Mouse (Mus musculus) embryonic stem cell, embryonic (primary cell): ENCODE results near the gene Ptpn6.

ENCODE experiments used
- CTCF ChIA-PET, 4 experiments: fragments of 300-600 bp in 2 of 4; fragments of 350-600 bp in 2 of 4; sonication (Branson Sonifier 250); formaldehyde crosslinking; loops; one replicate each; lab custom pipeline; 2022; ENCODE audit warnings: inconsistent platforms in 2 of 4; lab: Charles Lee
- POLR2A ChIA-PET, 4 experiments: fragments of 300-600 bp in 2 of 4; fragments of 350-600 bp in 2 of 4; sonication (Branson Sonifier 250); formaldehyde crosslinking; loops; one replicate each; lab custom pipeline; 2022; ENCODE audit warnings: antibody characterized with exemption in 4 of 4, inconsistent platforms in 1 of 4; lab: Charles Lee

Gene Ptpn6

GRCm38 (mm10) chr6:124728621-124729020 lies 9.9 kb downstream of the Ptpn6 start:
- POLR2A ChIA-PET: interaction anchor here (0.6 to 23.3 kb wide), 14 partner anchors 9 to 77 kb away, joined by 3 to 686 read pairs (median 7); partner anchors contain the start of genes Grcc10 (in 4 of the 4), Emg1 (in 3 of the 4), Phb2 (in 3 of the 4) and Ptpn6 (in 2 of the 4)
- CTCF ChIA-PET: interaction anchor here in 3 of 4 experiments (0.6 to 1.7 kb wide), 3 partner anchors 12 to 76 kb away, joined by 3 to 5 read pairs (median 3); no protein-coding TSS in a partner anchor

DNA sequence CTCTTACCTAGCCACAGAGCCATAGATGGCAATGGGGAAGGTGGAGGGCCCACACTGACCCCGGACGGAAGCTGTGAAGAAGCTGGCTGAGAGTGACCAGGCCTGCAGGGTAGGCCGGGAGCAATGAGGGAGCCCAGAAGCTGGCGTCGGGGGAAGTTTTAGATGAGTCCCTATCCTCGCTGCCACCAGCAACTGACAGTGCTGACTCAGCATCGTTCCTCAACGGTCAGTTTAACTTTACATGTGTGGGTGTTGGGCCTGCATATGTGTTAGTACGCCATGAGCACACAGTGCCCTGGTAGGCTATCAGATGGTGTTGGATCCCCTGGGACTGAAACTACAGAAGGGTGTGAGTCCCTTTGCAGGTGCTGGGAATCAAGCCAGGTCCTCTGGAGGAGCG lies 14.0 kb downstream of the Ptpn6 start:
- CTCF ChIA-PET: interaction anchor here in 2 of 4 experiments (0.6 kb wide), 2 partner anchors 62 to 350 kb away, joined by 3 to 4 read pairs; no protein-coding TSS in a partner anchor
- POLR2A ChIA-PET: interaction anchor here in 3 of 4 experiments (0.6 to 3.0 kb wide), 11 partner anchors 8 to 438 kb away, joined by 3 to 17 read pairs (median 3); partner anchors contain the start of genes Grcc10 (in 3 of the 3), Emg1 (in 1 of the 3) and Phb2 (in 1 of the 3)

DNA sequence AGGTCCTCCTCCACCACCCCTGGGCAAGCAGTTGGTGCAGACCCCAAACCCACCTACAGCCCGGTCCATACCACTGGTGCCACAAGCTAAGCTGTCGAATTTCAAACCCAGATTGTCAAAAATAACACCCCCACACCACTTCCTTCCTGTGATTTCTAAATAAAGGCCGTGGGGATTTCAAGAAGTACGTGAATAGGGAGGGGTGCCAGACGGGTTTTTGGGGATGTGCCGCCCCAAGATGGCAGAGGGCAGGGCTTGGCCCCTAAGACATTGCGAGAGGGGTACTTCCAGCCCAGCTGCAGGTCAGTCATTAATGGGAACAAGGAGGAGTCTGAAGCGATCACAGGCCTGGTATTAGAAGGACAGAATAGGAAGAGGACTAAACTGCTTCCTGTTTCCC lies 15.0 kb downstream of the Ptpn6 start:
- CTCF ChIA-PET: interaction anchor here in 1 of 4 experiments (0.6 kb wide), 1 partner anchor 21 kb away, joined by 3 read pairs; no protein-coding TSS in a partner anchor
- POLR2A ChIA-PET: interaction anchor here in 3 of 4 experiments (1.0 to 3.0 kb wide), 4 partner anchors 16 to 18 kb away, joined by 3 to 17 read pairs (median 10); partner anchors contain the start of gene Grcc10 (in 3 of the 3)

DNA sequence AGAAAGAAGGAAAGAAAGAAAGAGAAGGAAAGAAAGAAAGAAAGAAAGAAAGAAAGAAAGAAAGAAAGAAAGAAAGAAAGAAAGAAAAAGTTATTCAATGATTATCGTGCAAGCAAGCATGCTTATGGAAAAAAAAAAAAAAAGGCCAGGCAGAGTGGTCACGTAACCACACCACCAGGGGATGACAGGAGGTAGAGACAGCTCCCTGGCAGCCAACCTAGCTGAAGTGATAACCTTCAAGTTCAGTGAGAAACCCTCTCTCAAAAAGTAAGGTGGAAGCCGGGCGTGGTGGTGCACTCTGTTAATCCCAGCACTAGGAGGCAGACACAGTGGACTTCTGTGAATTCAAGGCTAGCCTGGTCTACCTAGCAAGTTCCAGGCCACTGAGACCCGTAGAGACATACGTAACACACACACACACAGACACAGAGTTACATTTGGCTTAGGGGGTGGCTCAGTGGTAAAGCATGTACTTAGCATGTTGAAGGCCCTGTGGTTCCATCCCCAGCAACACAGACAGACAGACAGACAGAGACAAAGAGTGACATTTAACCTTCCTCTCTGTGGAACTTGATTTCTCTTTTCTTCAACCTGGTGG lies 15.5 kb downstream of the Ptpn6 start:
- POLR2A ChIA-PET: interaction anchor here in 2 of 4 experiments (0.6 to 3.0 kb wide), 5 partner anchors 17 to 168 kb away, joined by 4 to 17 read pairs (median 7); partner anchors contain the start of gene Grcc10 (in 1 of the 2)
- CTCF ChIA-PET: interaction anchor here in 2 of 4 experiments (0.6 kb wide), 2 partner anchors 20 to 55 kb away, joined by 3 read pairs; no protein-coding TSS in a partner anchor

- ChIA-PET POLR2A (interaction anchor here in 3 of 4 experiments (0.9 to 24.9 kb wide), 5 partner anchors 9 to 24 kb away, joined by 3 to 686 read pairs (median 7); partner anchors contain the start of genes Grcc10 (in 3 of the 3), Ptpn6 (in 2 of the 3), Emg1 (in 1 of the 3) and Phb2 (in 1 of the 3)), CTCF (no interaction called here)
Observed at GRCm38 (mm10) chr6:124720904-124721303, 17.6 kb downstream of the Ptpn6 start.

- ChIA-PET POLR2A (interaction anchor here (0.6 to 24.9 kb wide), 40 partner anchors 10 to 714 kb away, joined by 3 to 686 read pairs (median 4); partner anchors contain the start of genes Grcc10 (in 4 of the 4), Ptpn6 (in 3 of the 4), Atn1 (in 1 of the 4) and Cdca3 (in 1 of the 4)), CTCF (interaction anchor here (0.6 to 1.7 kb wide), 15 partner anchors 13 to 362 kb away, joined by 3 to 8 read pairs (median 4); partner anchors contain the start of genes C1rl (in 1 of the 4) and Ptpn6 (in 1 of the 4))
Observed at GRCm38 (mm10) chr6:124719354-124719978, 19.0 kb downstream of the Ptpn6 start.

- ChIA-PET POLR2A (interaction anchor here (0.6 to 24.9 kb wide), 24 partner anchors 13 to 509 kb away, joined by 3 to 686 read pairs (median 5); partner anchors contain the start of genes Grcc10 (in 4 of the 4), Ptpn6 (in 3 of the 4), Atn1 (in 1 of the 4) and Cdca3 (in 1 of the 4)), CTCF (interaction anchor here (0.6 to 1.7 kb wide), 12 partner anchors 14 to 363 kb away, joined by 3 to 8 read pairs (median 4); partner anchors contain the start of genes C1rl (in 1 of the 4) and Ptpn6 (in 1 of the 4))
Observed at GRCm38 (mm10) chr6:124718703-124719102, 19.8 kb downstream of the Ptpn6 start.

DNA sequence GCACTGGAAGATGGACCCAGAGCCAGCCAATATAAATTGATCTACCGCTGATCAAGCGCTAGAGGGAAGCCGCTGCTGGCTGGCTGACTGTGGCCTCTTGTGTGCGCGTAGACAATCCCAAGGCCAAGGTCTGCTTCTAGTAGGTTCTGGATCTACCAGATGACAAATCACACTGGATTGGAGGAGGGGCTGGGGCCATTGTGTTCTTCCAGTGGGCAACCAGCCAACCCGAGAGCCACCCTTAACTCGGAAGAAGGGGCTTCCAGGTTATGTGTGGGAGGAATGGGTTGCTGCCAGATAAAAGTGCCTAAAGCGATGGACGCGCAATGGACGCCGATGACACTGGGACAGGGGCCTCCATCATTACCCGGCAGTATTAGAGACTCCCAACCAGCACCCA lies 20.5 kb downstream of the Ptpn6 start:
- POLR2A ChIA-PET: interaction anchor here (0.6 to 24.9 kb wide), 31 partner anchors 8 to 395 kb away, joined by 3 to 686 read pairs (median 6); partner anchors contain the start of genes Grcc10 (in 4 of the 4), Ptpn6 (in 3 of the 4), Lpcat3 (in 2 of the 4) and Cdca3 (in 1 of the 4)
- CTCF ChIA-PET: interaction anchor here in 3 of 4 experiments (1.1 to 2.8 kb wide), 9 partner anchors 15 to 269 kb away, joined by 3 to 12 read pairs (median 4); partner anchors contain the start of genes Gm45234 (in 1 of the 3), Grcc10 (in 1 of the 3), Mlf2 (in 1 of the 3) and Ptpn6 (in 1 of the 3)

- CTCF ChIA-PET: interaction anchor here (0.6 to 2.8 kb wide), 48 partner anchors 12 to 367 kb away, joined by 3 to 12 read pairs (median 4); partner anchors contain the start of genes Ptpn6 (in 3 of the 4), Grcc10 (in 2 of the 4), Mlf2 (in 2 of the 4) and Gm45234 (in 1 of the 4)
- POLR2A ChIA-PET: interaction anchor here (0.7 to 24.9 kb wide), 55 partner anchors 8 to 475 kb away, joined by 3 to 686 read pairs (median 4); partner anchors contain the start of genes Grcc10 (in 4 of the 4), Ptpn6 (in 4 of the 4), Lpcat3 (in 2 of the 4) and Atn1 (in 1 of the 4)
Observed at GRCm38 (mm10) chr6:124716864-124717490, 21.5 kb downstream of the Ptpn6 start.

- CTCF ChIA-PET: interaction anchor here in 2 of 4 experiments (1.2 to 1.9 kb wide), 3 partner anchors 10 to 28 kb away, joined by 3 to 20 read pairs (median 6); partner anchors contain the start of gene Grcc10 (in 1 of the 2)
- POLR2A ChIA-PET: interaction anchor here in 3 of 4 experiments (0.6 to 24.9 kb wide), 35 partner anchors 10 to 477 kb away, joined by 3 to 686 read pairs (median 7); partner anchors contain the start of genes Atn1 (in 3 of the 3), Grcc10 (in 3 of the 3), Ptpn6 (in 3 of the 3) and Cdca3 (in 2 of the 3)
Observed at GRCm38 (mm10) chr6:124712918-124713317, 25.6 kb downstream of the Ptpn6 start.

GRCm38 (mm10) chr6:124711824-124712782 lies 26.4 kb downstream of the Ptpn6 start, which contains the start of the genes Emg1 and Phb2:
Gene Emg1 (minus strand): TSS chr6:124712178.
Gene Phb2 (plus strand): TSS chr6:124712336.
- ChIA-PET CTCF (interaction anchor here (0.6 to 1.9 kb wide), 17 partner anchors 9 to 219 kb away, joined by 3 to 20 read pairs (median 4); partner anchors contain the start of genes Grcc10 (in 1 of the 4), Mlf2 (in 1 of the 4) and Ptpn6 (in 1 of the 4)), POLR2A (interaction anchor here (0.5 to 24.9 kb wide), 96 partner anchors 8 to 1907 kb away, joined by 3 to 686 read pairs (median 4); partner anchors contain the start of genes Grcc10 (in 4 of the 4), Atn1 (in 3 of the 4), Ptpn6 (in 3 of the 4) and Zfp384 (in 3 of the 4))

DNA sequence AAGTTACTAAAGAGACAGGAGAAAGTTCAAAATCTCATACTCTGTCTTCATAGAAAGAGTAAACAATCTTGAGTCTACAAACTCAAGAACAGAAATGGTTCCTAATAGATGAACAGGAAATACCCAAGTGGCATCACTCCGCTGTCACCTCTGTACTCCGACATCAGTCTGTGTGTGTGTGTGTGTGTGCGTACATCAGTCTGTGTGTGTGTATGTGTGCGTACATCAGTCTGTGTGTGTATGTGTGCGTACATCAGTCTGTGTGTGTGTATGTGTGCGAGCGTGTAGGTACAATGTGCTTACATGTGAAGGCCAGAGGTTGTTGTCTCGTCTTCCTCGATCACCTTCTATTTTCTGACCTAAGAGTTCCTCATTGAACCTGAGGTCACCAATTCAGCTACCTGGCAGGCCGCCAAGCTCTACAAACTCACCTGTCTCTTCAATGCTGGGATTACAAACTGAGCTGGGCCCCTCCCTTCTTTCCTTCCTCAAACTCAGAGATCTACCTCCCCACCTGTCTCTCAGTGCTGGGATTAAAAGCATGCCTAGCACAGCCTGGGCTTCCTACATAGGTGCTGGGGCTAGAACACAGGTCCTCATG lies 30.1 kb downstream of the Ptpn6 start:
- CTCF ChIA-PET: interaction anchor here in 2 of 4 experiments (0.6 kb wide), 2 partner anchors 50 to 860 kb away, joined by 3 to 4 read pairs; no protein-coding TSS in a partner anchor
- POLR2A ChIA-PET: interaction anchor here (0.6 to 24.9 kb wide), 10 partner anchors 8 to 101 kb away, joined by 3 to 686 read pairs (median 5); partner anchors contain the start of genes Grcc10 (in 3 of the 4), Ptpn6 (in 2 of the 4), Atn1 (in 1 of the 4) and Gm45234 (in 1 of the 4)

DNA sequence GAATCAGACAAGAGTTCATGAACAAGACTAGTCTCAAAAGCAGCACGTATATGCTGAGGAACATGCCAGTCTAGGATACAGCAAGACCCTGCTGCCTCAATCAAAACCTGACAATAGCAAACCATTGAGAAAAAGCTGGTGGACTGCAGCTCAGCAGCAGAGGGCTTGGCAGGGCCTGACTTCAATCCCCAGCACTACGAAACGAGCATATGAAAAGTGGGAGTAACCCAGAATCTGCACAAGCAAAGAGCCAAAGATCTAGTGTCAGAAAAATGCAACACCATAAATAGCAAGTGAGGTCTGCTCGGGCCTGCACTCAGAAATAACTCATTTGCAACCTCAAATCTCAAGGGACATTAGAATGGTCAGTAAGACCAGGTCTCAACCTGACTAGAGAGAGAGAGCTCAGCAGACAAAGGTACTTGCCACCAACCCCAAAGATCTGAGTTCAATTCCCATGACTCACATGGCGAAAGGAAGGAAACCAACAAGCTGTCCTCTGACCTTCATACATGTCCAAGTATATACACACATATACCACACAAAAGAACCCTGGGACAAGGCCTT lies 32.4 kb downstream of the Ptpn6 start:
- POLR2A ChIA-PET: interaction anchor here (0.5 to 24.9 kb wide), 25 partner anchors 8 to 225 kb away, joined by 3 to 686 read pairs (median 4); partner anchors contain the start of genes Grcc10 (in 2 of the 4), Ptpn6 (in 2 of the 4), Atn1 (in 1 of the 4) and Spsb2 (in 1 of the 4)
- CTCF ChIA-PET: interaction anchor here in 3 of 4 experiments (0.6 to 1.1 kb wide), 3 partner anchors 34 to 53 kb away, joined by 3 to 7 read pairs (median 6); no protein-coding TSS in a partner anchor

- CTCF ChIA-PET: interaction anchor here (0.5 to 1.2 kb wide), 9 partner anchors 13 to 1940 kb away, joined by 3 to 8 read pairs (median 3); no protein-coding TSS in a partner anchor
- POLR2A ChIA-PET: interaction anchor here in 3 of 4 experiments (0.8 to 24.9 kb wide), 16 partner anchors 7 to 230 kb away, joined by 3 to 686 read pairs (median 8); partner anchors contain the start of genes Emg1 (in 2 of the 3), Grcc10 (in 2 of the 3), Phb2 (in 2 of the 3) and Ptpn6 (in 2 of the 3)
Observed at GRCm38 (mm10) chr6:124704417-124704816, 34.1 kb downstream of the Ptpn6 start.
